Mouse (Mus musculus): ENCODE measurements around the gene Opcml. TPM values are rescaled to one million over a fixed set of nuclear protein-coding genes. Genes with fewer than 3 reads are reported as not detected.

The Opcml gene
- polyA plus RNA-seq, 1 experiment from 2014 or later, result 3.4 TPM

- Histone ChIP-seq H3K9me3 (no peaks in the 10 kb centered on the region), H3K4me2 (replicated peaks) (no peak overlapping the region), H3K4me1 (replicated peaks) (no peaks in the 10 kb centered on the region), H3K9ac (no peak overlapping the region), H3K27me3 (replicated peaks) (no peaks in the 10 kb centered on the region), H3K36me3 (no peaks in the 10 kb centered on the region), H3K27ac (no peak overlapping the region), H3K4me3 (replicated peaks) (no peak overlapping the region)
- no peak for ATAC-seq
Observed at GRCm38 (mm10) chr9:27968266-27968665, 177.7 kb downstream of the Opcml start.

- Histone ChIP-seq H3K4me1 (replicated peaks) (no peaks in the 10 kb centered on the region), H3K27ac (no peak overlapping the region), H3K36me3 (no peaks in the 10 kb centered on the region), H3K4me3 (replicated peaks) (no peak overlapping the region), H3K9ac (no peak overlapping the region), H3K9me3 (no peaks in the 10 kb centered on the region), H3K4me2 (replicated peaks) (no peak overlapping the region), H3K27me3 (replicated peaks) (no peaks in the 10 kb centered on the region)
- ATAC-seq, result no peak
- 78% methylated on average over 5 of the region's 5 CpGs for WGBS
Observed at GRCm38 (mm10) chr9:27972293-27972692, 181.7 kb downstream of the Opcml start.

GRCm38 (mm10) chr9:27982576-27982975 lies 192.0 kb downstream of the Opcml start:
- Histone ChIP-seq H3K4me1 (replicated peaks) (no peaks in the 10 kb centered on the region), H3K9me3 (no peaks in the 10 kb centered on the region), H3K27me3 (replicated peaks) (no peaks in the 10 kb centered on the region), H3K27ac (no peak overlapping the region), H3K9ac (no peak overlapping the region), H3K4me2 (replicated peaks) (no peak overlapping the region), H3K4me3 (replicated peaks) (no peak overlapping the region), H3K36me3 (no peaks in the 10 kb centered on the region)
- no peak for ATAC-seq

- Histone ChIP-seq H3K9me3 (no peaks in the 10 kb centered on the region), H3K4me1 (replicated peaks) (no peaks in the 10 kb centered on the region), H3K36me3 (no peaks in the 10 kb centered on the region), H3K27me3 (replicated peaks) (no peaks in the 10 kb centered on the region), H3K9ac (no peak overlapping the region), H3K27ac (no peak overlapping the region), H3K4me2 (replicated peaks) (no peak overlapping the region), H3K4me3 (replicated peaks) (no peak overlapping the region)
- no peak for ATAC-seq
- WGBS, result 70% methylated on average over 8 of the region's 8 CpGs
Observed at GRCm38 (mm10) chr9:27986604-27987588, 196.3 kb downstream of the Opcml start.

- WGBS, result 70% methylated on average over 4 of the region's 4 CpGs
- ATAC-seq, result no peak
- no peak overlapping the region for H3K4me2 ChIP-seq (replicated peaks)
- H3K36me3 ChIP-seq, result no peaks in the 10 kb centered on the region
- no peak overlapping the region for H3K4me3 ChIP-seq (replicated peaks)
- no peak overlapping the region for H3K9ac ChIP-seq
- no peaks in the 10 kb centered on the region for H3K27me3 ChIP-seq (replicated peaks)
- H3K27ac ChIP-seq, result no peak overlapping the region
- H3K9me3 ChIP-seq, result no peaks in the 10 kb centered on the region
- no peaks in the 10 kb centered on the region for H3K4me1 ChIP-seq (replicated peaks)
Observed at GRCm38 (mm10) chr9:27991611-27992010, 201.0 kb downstream of the Opcml start.

- H3K27me3 ChIP-seq (replicated peaks), result no peaks in the 10 kb centered on the region
- no peak overlapping the region for H3K4me2 ChIP-seq (replicated peaks)
- WGBS, result 86% methylated on average over 7 of the region's 7 CpGs
- H3K4me3 ChIP-seq (replicated peaks), result no peak overlapping the region
- no peaks in the 10 kb centered on the region for H3K4me1 ChIP-seq (replicated peaks)
- H3K27ac ChIP-seq, result no peak overlapping the region
- no peaks in the 10 kb centered on the region for H3K36me3 ChIP-seq
- no peaks in the 10 kb centered on the region for H3K9me3 ChIP-seq
- H3K9ac ChIP-seq, result no peak overlapping the region
- no peak for ATAC-seq
Observed at GRCm38 (mm10) chr9:27996536-27996935, 206.0 kb downstream of the Opcml start.

- 44% methylated on average over 4 of the region's 4 CpGs for WGBS
- no peaks in the 10 kb centered on the region for H3K27me3 ChIP-seq (replicated peaks)
- no peak overlapping the region for H3K4me3 ChIP-seq (replicated peaks)
- no peaks in the 10 kb centered on the region for H3K4me1 ChIP-seq (replicated peaks)
- no peak for ATAC-seq
- no peaks in the 10 kb centered on the region for H3K9me3 ChIP-seq
- no peak overlapping the region for H3K27ac ChIP-seq
- no peak overlapping the region for H3K9ac ChIP-seq
- no peaks in the 10 kb centered on the region for H3K36me3 ChIP-seq
- H3K4me2 ChIP-seq (replicated peaks), result no peak overlapping the region
Observed at GRCm38 (mm10) chr9:27998767-27999166, 208.2 kb downstream of the Opcml start.

GRCm38 (mm10) chr9:28003131-28003530 lies 212.6 kb downstream of the Opcml start:
- Histone ChIP-seq H3K27me3 (replicated peaks) (no peaks in the 10 kb centered on the region), H3K27ac (no peak overlapping the region), H3K4me1 (replicated peaks) (no peaks in the 10 kb centered on the region), H3K9ac (no peak overlapping the region), H3K4me2 (replicated peaks) (no peak overlapping the region), H3K4me3 (replicated peaks) (no peak overlapping the region), H3K36me3 (no peaks in the 10 kb centered on the region), H3K9me3 (no peaks in the 10 kb centered on the region)
- WGBS, result 87% methylated on average over 3 of the region's 3 CpGs
- no peak for ATAC-seq

GRCm38 (mm10) chr9:28011483-28011882 lies 220.9 kb downstream of the Opcml start:
- Histone ChIP-seq H3K9ac (no peak overlapping the region), H3K27ac (no peak overlapping the region), H3K36me3 (no peaks in the 10 kb centered on the region), H3K9me3 (no peaks in the 10 kb centered on the region), H3K4me2 (replicated peaks) (no peak overlapping the region), H3K4me1 (replicated peaks) (no peaks in the 10 kb centered on the region), H3K27me3 (replicated peaks) (no peaks in the 10 kb centered on the region; the same call in 1 of the 2 replicates), H3K4me3 (replicated peaks) (no peak overlapping the region)
- WGBS, result 48% methylated on average over 8 of the region's 8 CpGs
- ATAC-seq, result no peak

GRCm38 (mm10) chr9:28012664-28013063 lies 222.1 kb downstream of the Opcml start:
- ATAC-seq, result no peak
- H3K9me3 ChIP-seq, result no peaks in the 10 kb centered on the region
- H3K9ac ChIP-seq, result no peak overlapping the region
- H3K36me3 ChIP-seq, result no peaks in the 10 kb centered on the region
- H3K27ac ChIP-seq, result no peak overlapping the region
- no peak overlapping the region for H3K4me2 ChIP-seq (replicated peaks)
- H3K27me3 ChIP-seq (replicated peaks), result no peaks in the 10 kb centered on the region; the same call in 1 of the 2 replicates
- H3K4me1 ChIP-seq (replicated peaks), result no peaks in the 10 kb centered on the region
- WGBS, result 64% methylated on average over 7 of the region's 7 CpGs
- H3K4me3 ChIP-seq (replicated peaks), result no peak overlapping the region

- Histone ChIP-seq H3K27ac (no peak overlapping the region), H3K36me3 (no peaks in the 10 kb centered on the region), H3K9me3 (no peaks in the 10 kb centered on the region), H3K4me2 (replicated peaks) (no peak overlapping the region), H3K4me1 (replicated peaks) (no peaks in the 10 kb centered on the region), H3K27me3 (replicated peaks) (no peaks in the 10 kb centered on the region; the same call in 1 of the 2 replicates), H3K9ac (no peak overlapping the region), H3K4me3 (replicated peaks) (no peak overlapping the region)
- no peak for ATAC-seq
- 39% methylated on average over 3 of the region's 3 CpGs for WGBS
Observed at GRCm38 (mm10) chr9:28013192-28013591, 222.6 kb downstream of the Opcml start.

- H3K36me3 ChIP-seq, result no peaks in the 10 kb centered on the region
- no peaks in the 10 kb centered on the region for H3K4me1 ChIP-seq (replicated peaks)
- no peak overlapping the region for H3K4me2 ChIP-seq (replicated peaks)
- H3K9ac ChIP-seq, result no peak overlapping the region
- H3K27ac ChIP-seq, result no peak overlapping the region
- H3K4me3 ChIP-seq (replicated peaks), result no peak overlapping the region
- H3K27me3 ChIP-seq (replicated peaks), result no peaks in the 10 kb centered on the region
- H3K9me3 ChIP-seq, result no peaks in the 10 kb centered on the region
- ATAC-seq, result no peak
- WGBS, result 51% methylated on average over 5 of the region's 5 CpGs
Observed at GRCm38 (mm10) chr9:28028156-28028555, 237.6 kb downstream of the Opcml start.

- H3K4me3 ChIP-seq (replicated peaks), result no peak overlapping the region
- no peak overlapping the region for H3K27ac ChIP-seq
- no peak for ATAC-seq
- H3K9me3 ChIP-seq, result no peaks in the 10 kb centered on the region
- no peak overlapping the region for H3K4me2 ChIP-seq (replicated peaks)
- no peak overlapping the region for H3K9ac ChIP-seq
- H3K27me3 ChIP-seq (replicated peaks), result no peaks in the 10 kb centered on the region
- 56% methylated on average over 7 of the region's 7 CpGs for WGBS
- H3K4me1 ChIP-seq (replicated peaks), result no peaks in the 10 kb centered on the region
- H3K36me3 ChIP-seq, result no peaks in the 10 kb centered on the region
Observed at GRCm38 (mm10) chr9:28028788-28029393, 238.3 kb downstream of the Opcml start.
